Mouse (Mus musculus) spleen, adult 12 weeks (tissue): ENCODE results near the gene Mdm2.
"Not testable (repeated sequence)": the region's sequence is repeated elsewhere in the genome, so short reads cannot be mapped to it uniquely, and the experiment has no call there.

Experiments used
- DNase-seq: peaks from one replicate; pipeline ENCODE4 v3.0.0; 2022; ENCODE audit warnings: low spot score

Mdm2 gene

GRCm38 (mm10) chr10:117748276-117749049 lies 37.9 kb upstream of the Mdm2 start:
- no peak for DNase-seq

GRCm38 (mm10) chr10:117747711-117748110 lies 37.2 kb upstream of the Mdm2 start:
- no peak for DNase-seq

GRCm38 (mm10) chr10:117746297-117746883 lies 35.8 kb upstream of the Mdm2 start, which contains the start of gene Slc35e3:
Slc35e3 (minus strand) TSS chr10:117746365.
- peak; percentile 93 for DNase-seq

- DNase-seq, result not testable (repeated sequence)
Measured at GRCm38 (mm10) chr10:117745570-117746296, 35.2 kb upstream of the Mdm2 start.

- no peak for DNase-seq
Measured at GRCm38 (mm10) chr10:117743917-117744316, 33.4 kb upstream of the Mdm2 start.

- no peak for DNase-seq
Measured at GRCm38 (mm10) chr10:117743182-117743581, 32.6 kb upstream of the Mdm2 start.

GRCm38 (mm10) chr10:117742618-117743017 lies 32.1 kb upstream of the Mdm2 start:
- no peak for DNase-seq

GRCm38 (mm10) chr10:117741698-117742475 lies 31.3 kb upstream of the Mdm2 start:
- DNase-seq, result no peak

GRCm38 (mm10) chr10:117740921-117741320 lies 30.4 kb upstream of the Mdm2 start:
- DNase-seq, result no peak

GRCm38 (mm10) chr10:117740171-117740570 lies 29.6 kb upstream of the Mdm2 start:
- DNase-seq, result no peak

- DNase-seq, result no peak
Measured at GRCm38 (mm10) chr10:117739648-117739948, 29.0 kb upstream of the Mdm2 start.

- DNase-seq, result no peak
Measured at GRCm38 (mm10) chr10:117738928-117739647, 28.5 kb upstream of the Mdm2 start.

GRCm38 (mm10) chr10:117738140-117738921 lies 27.8 kb upstream of the Mdm2 start:
- no peak for DNase-seq

- not testable (repeated sequence) for DNase-seq
Measured at GRCm38 (mm10) chr10:117737498-117737897, 26.9 kb upstream of the Mdm2 start.

- no peak for DNase-seq
Measured at GRCm38 (mm10) chr10:117737075-117737474, 26.5 kb upstream of the Mdm2 start.

- no peak for DNase-seq
Measured at GRCm38 (mm10) chr10:117736573-117736972, 26.0 kb upstream of the Mdm2 start.

GRCm38 (mm10) chr10:117735396-117735795 lies 24.8 kb upstream of the Mdm2 start:
- DNase-seq, result not testable (repeated sequence)

GRCm38 (mm10) chr10:117734104-117734852 lies 23.7 kb upstream of the Mdm2 start:
- not testable (repeated sequence) for DNase-seq

GRCm38 (mm10) chr10:117733626-117734025 lies 23.1 kb upstream of the Mdm2 start:
- DNase-seq, result not testable (repeated sequence)
